Mouse (Mus musculus) liver, adult 2 months (tissue): ENCODE data around the gene Ttn.

Source experiments
- CTCF ChIP-seq: fragments of 200-500 bp; IDR thresholded peaks from 2 replicates; pipeline ENCODE4 v1.5.1; 2011; ENCODE audit warnings: low read depth, low read length, control low read depth
- POLR2A ChIP-seq: fragments of 200-500 bp; IDR thresholded peaks from 2 replicates; pipeline ENCODE4 v1.6.1; 2011; ENCODE audit warnings: low read length, control low read depth; ENCODE audit not compliant: insufficient read depth; ENCODE audit errors: extremely low read depth

DNA sequence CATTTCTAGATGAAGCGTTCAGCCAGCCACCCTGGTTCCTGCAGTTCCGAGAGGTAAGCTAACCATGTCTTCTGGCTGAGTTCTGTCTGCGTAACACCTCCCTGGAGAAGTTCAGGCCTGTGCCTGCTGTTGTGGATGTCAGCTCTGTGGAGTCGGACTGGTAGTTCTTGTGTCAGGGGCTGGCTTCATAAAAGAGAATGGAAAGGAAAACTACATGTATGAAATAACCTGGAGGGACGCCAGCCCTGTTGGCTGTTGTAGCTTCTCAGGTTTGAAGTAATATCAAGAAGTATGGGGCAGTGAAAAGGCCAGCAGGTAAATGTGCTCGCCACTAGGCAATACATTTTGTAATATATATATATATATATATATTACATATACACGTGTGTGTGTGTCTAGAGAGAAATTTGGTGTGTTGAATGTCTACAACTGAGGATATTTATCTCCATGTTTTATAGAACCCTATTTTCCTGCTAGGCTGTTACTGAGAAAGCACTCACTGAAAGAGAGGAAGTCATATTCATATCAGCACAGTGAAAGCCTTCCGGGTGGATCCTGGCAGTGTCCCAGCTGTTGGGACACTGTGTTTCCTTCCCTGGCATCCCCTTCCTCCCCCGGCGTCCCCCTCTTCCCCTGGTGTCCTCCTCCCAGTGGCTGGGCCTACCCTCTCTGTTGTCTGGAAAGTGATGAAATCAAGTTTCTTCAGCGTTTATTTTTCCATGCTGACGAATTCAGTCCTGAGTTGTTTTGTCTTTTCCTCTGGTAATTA lies 291.7 kb downstream of the Ttn start:
- TF ChIP-seq POLR2A = no peak
- TF ChIP-seq CTCF = no peak
